Mouse (Mus musculus) hindbrain, embryonic 15.5 days (tissue): Measurements from ENCODE around the gene Vmn2r90. TPM values are rescaled to one million over a fixed set of nuclear protein-coding genes. Genes with fewer than 3 reads are reported as not detected.

ENCODE experiments used
- ATAC-seq: fragments of 200-750 bp; cut with Nextera tagmentation; 2 replicates; pipeline ENCODE4 v1.8.0; 2017; ENCODE audit warnings: low read depth, moderate number of reproducible peaks, moderate TSS enrichment; ENCODE audit not compliant: low FRiP score
- H3K27ac ChIP-seq: fragments of 300-500 bp; sonication (generic); replicated peaks from 2 replicates; pipeline ENCODE4 v1.5.1; 2015; ENCODE audit warnings: mild to moderate bottlenecking, inconsistent platforms
- H3K27me3 ChIP-seq: fragments of 300-500 bp; sonication (generic); 2 replicates; pipeline ENCODE4 v1.6.1; 2015; ENCODE audit warnings: control low read depth, inconsistent platforms
- H3K36me3 ChIP-seq: fragments of 300-500 bp; sonication (generic); 2 replicates; pipeline ENCODE4 v1.6.1; 2015; ENCODE audit warnings: control low read depth, inconsistent platforms
- H3K4me1 ChIP-seq: fragments of 300-500 bp; sonication (generic); replicated peaks from 2 replicates; pipeline ENCODE4 v1.6.1; 2015; ENCODE audit warnings: control low read depth, inconsistent platforms
- H3K4me2 ChIP-seq: fragments of 300-500 bp; sonication (generic); 2 replicates; pipeline ENCODE4 v1.6.1; 2015; ENCODE audit warnings: moderate library complexity, mild to moderate bottlenecking, inconsistent platforms
- H3K4me3 ChIP-seq: fragments of 300-500 bp; sonication (generic); 2 replicates; pipeline ENCODE4 v1.5.1; 2015; ENCODE audit warnings: mild to moderate bottlenecking, inconsistent platforms
- H3K9ac ChIP-seq: fragments of 300-500 bp; sonication (generic); 2 replicates; pipeline ENCODE4 v1.6.1; 2015; ENCODE audit warnings: inconsistent platforms
- H3K9me3 ChIP-seq: fragments of 300-500 bp; sonication (generic); 2 replicates; pipeline ENCODE4 v1.6.1; 2016; ENCODE audit warnings: control low read depth, inconsistent platforms
- WGBS: fragments of 180-500 bp; shearing (Covaris S2); methylation state at CpG from one replicate; pipeline ENCODE4 v1.1.7; 2015; 5-methylcytosine and 5-hydroxymethylcytosine counted together
- polyA plus RNA-seq: library from polyadenylated mRNA; unstranded; fragments of >200 nt; fragmentation: Nextera tagmentation; extraction: Ambion mirVana; gene quantifications from 2 replicates; pipeline ENCODE4 v1.2.1, GENCODE M21; 2015

Gene Vmn2r90
- polyA plus RNA-seq, 1 experiment from 2014 or later, result not detected

DNA sequence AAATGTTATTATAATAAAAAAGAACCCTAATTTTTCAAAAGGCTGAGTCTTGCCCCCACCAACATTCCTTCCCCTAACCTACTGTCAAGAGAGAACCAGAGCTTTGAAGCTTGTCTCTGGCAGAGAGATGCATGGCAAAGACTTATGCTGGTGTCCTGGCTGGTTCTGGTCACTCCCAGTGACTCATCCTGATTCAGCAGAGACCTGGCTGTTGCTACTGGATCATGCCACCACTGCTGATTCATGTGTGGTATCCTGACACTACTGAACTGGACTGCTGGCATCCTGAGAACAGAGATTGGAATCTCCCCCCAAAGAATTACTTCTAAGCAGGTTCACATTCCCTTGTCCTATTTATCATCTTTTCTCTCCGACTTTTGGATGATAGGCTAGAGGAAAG is 60.7 kb downstream of the Vmn2r90 start:
- H3K9me3 ChIP-seq, result no peaks in the 10 kb centered on the region
- WGBS, result 70% methylated on average over 1 of the region's 1 CpGs
- no peak for ATAC-seq
- H3K9ac ChIP-seq, result no peak overlapping the region
- no peaks in the 10 kb centered on the region for H3K4me1 ChIP-seq
- no peak overlapping the region for H3K27ac ChIP-seq
- H3K36me3 ChIP-seq, result no peaks in the 10 kb centered on the region
- H3K27me3 ChIP-seq, result no peaks in the 10 kb centered on the region
- H3K4me2 ChIP-seq, result no peak overlapping the region
- no peak overlapping the region for H3K4me3 ChIP-seq

DNA sequence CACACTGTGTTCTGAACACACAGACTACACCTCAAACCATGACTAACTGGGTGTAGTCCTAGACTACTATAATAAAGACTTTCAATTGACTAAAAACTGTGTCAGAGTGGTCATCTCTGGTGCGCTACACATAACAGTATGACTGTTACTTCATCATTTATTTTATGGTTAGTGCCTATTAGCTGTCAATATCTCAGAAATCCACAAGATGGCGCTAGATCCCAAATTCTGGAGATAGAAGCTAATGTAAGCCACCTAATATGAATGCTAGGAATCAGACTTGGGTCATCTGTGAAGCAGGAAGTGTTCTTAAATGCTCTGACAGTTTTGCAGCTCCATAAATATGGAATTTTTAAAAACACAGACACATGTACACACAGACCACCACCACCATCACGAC is 62.9 kb downstream of the Vmn2r90 start:
- Histone ChIP-seq H3K4me3 (no peak overlapping the region), H3K9ac (no peak overlapping the region), H3K9me3 (no peaks in the 10 kb centered on the region), H3K27ac (no peak overlapping the region), H3K27me3 (no peaks in the 10 kb centered on the region), H3K36me3 (no peaks in the 10 kb centered on the region), H3K4me1 (no peaks in the 10 kb centered on the region), H3K4me2 (no peak overlapping the region)
- WGBS, result 8% methylated on average over 3 of the region's 3 CpGs
- ATAC-seq, result peak; percentile 71; the same call in 1 of the 2 replicates

Other genes starting within 250 kb of the Vmn2r90 start
- gene Lnpep, start 78.7 kb upstream of the Vmn2r90 start, polyA plus RNA-seq, result 7.4 and 8.0 TPM in 2 replicates
- 25.5 and 28.3 TPM in 2 replicates for gene Spaca6, start 123.4 kb downstream of the Vmn2r90 start, polyA plus RNA-seq
- 1.1 TPM in 2 replicates for gene Has1, start 151.5 kb downstream of the Vmn2r90 start, polyA plus RNA-seq
- 0.18 and 0.31 TPM in 2 replicates for gene Fpr1, start 180.2 kb downstream of the Vmn2r90 start, polyA plus RNA-seq
- 0.18 TPM in 1 of 2 replicates, not detected in the other for gene Fpr2, start 184.1 kb downstream of the Vmn2r90 start, polyA plus RNA-seq
- gene Fpr3, start 184.1 kb downstream of the Vmn2r90 start, polyA plus RNA-seq, result not detected in 2 replicates